Mouse (Mus musculus): ENCODE measurements at regions not wholly inside any gene's neighbourhood (a gene's known extent, or its start where the extent isn't known, plus 50 kb on each side); places are given as distances from the start of the nearest gene placed in this dataset.

DNA sequence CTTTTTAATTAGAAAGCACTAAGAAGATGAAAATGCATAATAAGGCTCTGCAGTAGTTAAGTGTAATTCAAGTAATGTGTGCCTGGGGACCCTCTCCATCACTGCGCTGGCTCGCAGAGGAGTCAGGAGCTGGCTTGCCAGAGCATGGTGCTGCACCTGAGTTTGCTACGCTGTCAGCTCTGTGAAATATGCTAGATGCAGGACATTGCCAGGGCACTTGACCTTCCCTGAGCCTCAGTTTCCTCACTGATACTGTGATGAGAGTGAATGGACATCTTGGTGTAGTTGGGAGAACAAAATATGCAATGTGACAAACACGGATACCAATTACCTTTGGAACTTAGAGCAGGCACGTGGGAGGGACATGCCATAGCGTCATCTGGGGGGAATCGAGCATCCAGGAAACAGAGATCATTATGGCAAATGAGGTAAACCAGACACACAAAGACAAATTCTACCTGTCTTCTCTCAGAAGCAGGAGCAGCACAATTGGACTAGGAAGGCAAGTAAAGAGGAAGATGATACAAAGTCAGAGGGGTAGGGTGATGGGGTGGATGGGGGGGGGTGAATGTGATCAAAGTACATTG is 133.6 kb upstream of the Slco3a1 start:
- no peak for DNase-seq (ENCODE audit: low spot score in 2 of 2)

DNA sequence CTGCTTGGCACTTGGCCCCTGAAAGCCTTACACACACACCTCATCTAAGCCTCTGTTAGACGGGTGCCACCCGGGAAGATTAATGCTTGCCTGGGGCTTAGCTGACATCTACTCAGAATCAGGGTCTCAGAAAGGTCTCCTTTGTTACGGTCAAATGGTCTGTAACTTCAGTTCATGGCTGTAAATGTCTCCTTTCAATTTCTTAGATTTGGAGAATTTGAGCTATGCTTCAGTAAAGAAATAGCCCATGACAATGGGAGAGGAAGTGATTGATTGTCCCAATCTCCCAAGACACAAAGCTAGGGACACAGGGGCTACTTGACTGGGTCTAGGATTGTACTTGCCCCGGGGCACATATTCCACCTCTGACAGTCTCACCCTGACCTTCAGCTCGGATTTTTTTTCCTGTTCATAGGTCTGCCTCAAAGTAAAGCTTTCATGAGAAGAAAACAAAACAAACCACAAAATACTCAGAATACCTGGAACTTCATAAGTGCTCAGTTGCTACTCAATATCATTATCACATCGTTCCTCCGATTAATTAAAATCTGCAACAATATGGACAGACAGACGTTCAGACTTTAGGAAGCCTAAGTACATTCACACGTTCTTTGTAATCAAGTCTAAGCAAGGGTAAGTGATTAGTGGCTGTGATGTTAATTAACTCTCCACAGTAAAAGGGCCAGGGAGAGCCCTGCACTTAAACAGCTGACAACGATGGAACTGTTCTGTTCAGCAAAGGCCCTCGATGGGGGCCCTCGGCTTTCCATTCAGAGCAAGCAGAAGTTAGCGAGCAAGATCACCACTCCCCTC is 132.9 kb upstream of the Slco3a1 start:
- no peak for DNase-seq (ENCODE audit: low spot score in 2 of 2)

DNA sequence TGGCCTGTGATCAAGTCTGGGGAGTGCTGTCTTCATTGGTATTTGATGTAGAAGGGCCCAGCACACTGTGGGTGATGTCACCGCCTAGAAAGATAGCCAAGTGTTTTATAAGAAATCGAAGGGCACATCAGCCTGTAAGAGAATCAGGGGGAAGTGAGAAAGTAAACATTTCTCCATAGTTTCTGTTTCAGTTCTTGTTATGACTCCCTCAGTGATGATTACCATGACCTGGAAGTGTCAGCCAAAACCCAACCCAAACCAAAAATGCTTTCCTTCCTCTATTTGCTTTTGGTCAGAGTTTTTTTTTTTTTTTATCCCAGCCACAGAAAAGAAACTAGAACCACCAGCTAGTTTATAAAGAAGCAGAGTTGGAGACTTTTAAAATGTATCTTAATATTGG is 129.4 kb upstream of the Slco3a1 start:
- peak; percentile 6 to 39 for DNase-seq (ENCODE audit: low spot score in 2 of 2)

DNA sequence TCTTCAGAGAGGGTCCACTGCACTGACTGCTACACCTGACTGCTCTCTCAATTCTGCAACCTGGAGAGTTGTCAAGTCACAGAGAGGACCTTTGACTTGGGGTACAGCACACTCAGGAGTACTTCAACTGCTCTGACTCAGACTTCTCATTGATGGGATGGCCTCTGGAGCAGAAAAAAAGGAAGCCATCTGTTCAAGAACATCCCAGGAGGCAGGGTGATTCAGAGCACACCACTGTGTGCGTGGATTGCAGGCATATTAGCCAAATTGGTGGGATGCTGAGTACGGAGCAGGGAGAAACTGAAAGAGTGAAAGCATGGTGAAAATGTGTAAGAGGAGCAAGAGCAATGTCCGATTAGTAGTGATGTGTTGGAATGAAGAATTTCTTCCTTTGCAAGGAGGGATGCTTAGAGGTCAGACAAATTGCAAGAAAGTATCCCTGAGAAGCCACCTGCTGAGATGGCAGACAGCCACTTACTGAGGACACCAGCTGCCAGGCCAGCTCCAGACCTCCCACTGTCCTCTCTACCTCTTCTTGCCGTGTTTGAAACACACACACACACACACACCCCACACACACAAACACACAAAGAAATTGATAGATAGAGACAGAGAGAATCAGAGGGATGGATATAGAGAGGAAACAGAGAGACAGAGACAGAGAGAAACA is 119.2 kb upstream of the Slco3a1 start:
- DNase-seq (ENCODE audit: low spot score in 2 of 2), result no peak

DNA sequence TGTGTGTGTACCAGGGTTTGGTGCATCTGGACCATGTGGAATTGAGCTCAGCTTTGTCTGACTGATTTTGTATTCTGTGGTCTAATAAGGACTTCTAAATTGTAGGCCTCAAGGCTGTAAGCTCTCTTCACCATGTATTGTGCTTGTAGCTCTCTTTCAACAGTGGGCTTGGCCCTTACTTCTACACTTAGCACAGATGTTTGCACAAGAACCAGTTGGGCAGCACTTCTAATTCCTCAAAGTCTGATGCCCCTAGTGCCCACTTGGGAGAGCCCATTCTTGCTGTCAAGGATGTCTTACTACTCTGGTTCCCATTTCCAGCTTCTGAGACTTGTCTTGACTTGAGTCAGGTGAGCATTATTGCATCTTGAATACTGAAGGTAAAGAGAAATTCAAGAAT is 114.5 kb upstream of the Slco3a1 start:
- DNase-seq (ENCODE audit: low spot score in 2 of 2), result no peak

DNA sequence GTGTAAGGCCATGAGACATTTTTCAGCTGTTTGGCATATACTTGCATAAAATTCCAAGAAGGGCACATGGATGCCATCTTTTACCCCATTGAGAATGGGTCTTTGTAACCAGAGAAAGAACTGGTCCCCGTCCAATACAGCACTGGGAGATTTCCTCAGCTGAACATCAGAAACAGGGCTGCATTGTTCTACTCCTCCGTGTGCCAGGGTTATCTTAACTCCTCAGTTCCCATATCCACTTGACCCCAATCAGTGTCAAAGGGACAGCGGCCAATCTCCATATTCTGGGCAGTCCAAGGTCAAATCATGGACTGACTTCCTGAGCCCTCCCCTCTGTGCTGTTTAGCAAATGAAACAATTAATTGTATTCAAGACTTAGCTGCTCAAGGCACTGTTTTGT is 112.5 kb upstream of the Slco3a1 start:
- peak in 1 of 2 experiments; percentile 3 for DNase-seq (ENCODE audit: low spot score in 2 of 2)

DNA sequence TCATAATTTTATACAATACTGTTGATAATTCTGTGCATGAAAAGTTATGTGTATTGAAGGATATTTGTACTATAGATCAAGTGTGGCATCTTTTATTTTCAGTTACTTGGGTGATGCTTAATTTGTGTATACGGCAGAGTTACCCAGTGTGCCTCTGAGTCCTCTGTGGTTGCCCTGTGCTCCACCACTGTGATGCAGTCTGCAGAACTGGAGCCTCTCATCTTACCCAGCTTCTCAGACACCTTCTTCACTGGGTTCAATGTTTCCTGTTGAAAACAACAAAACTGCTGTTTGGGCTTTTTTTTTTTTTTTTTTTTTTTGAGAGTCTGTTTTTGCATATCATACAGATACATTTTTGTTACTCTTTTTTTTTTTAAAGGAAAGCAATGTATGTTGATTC is 109.2 kb upstream of the Slco3a1 start:
- DNase-seq (ENCODE audit: low spot score in 2 of 2), result no peak

DNA sequence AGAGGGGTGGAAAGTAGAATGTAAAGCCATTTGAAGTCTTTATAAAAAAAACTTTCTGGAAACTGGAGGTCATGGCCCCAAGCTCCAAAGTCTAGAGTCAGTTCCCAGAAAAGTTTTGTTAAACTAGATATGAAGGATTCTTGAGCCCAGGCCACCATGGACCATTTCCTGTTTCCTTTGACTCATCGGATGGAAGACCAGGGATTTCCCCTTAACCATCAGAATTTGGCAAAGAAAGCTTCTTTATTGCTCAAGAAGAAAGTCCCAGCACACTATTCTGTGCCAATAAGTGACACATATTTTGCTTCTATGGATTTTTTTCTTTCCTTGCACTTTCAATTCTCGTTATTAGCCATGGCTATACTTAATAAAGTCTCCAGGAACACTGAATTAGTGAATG is 92.7 kb upstream of the Slco3a1 start:
- peak in 1 of 2 experiments; percentile 4 for DNase-seq (ENCODE audit: low spot score in 2 of 2)

DNA sequence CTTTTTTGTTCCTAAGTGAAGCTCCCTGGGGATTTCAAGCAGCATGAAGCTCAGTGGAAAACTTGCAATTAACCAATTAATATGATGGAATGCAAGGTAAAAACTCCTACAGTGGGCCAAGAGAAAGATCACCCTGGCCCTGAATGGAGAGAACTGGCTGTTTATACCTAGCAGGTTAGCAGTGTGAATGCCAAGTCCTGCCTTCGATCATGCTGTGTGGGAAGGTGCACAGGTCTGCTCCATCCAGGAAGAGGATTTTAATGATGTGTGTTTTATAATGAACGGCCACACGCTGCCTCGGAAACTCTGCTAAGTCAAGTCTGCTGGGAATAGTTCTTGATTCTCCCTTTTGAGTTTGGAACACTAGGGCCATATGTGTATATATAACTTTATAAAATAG is 85.6 kb upstream of the Slco3a1 start:
- no peak for DNase-seq (ENCODE audit: low spot score in 2 of 2)

DNA sequence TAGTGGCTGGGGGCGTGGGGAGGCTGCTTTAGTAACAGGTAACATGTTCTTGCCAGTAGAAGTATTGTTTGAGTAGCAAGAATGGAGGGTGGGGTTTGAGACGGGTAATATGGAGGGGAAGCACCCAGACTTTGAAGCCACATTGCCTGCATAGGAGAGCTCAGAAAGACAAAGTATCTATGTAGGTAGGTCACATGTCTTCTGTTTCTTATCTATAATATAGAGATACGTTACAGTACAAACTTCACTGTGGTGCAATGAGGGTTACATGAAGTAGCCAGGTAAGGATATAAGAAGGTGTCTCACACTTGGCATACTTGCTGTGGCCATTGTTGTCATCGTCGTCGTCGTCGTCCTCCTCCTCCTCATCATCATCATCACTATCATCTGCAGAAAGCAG is 77.6 kb upstream of the Slco3a1 start:
- no peak for DNase-seq (ENCODE audit: low spot score in 2 of 2)

DNA sequence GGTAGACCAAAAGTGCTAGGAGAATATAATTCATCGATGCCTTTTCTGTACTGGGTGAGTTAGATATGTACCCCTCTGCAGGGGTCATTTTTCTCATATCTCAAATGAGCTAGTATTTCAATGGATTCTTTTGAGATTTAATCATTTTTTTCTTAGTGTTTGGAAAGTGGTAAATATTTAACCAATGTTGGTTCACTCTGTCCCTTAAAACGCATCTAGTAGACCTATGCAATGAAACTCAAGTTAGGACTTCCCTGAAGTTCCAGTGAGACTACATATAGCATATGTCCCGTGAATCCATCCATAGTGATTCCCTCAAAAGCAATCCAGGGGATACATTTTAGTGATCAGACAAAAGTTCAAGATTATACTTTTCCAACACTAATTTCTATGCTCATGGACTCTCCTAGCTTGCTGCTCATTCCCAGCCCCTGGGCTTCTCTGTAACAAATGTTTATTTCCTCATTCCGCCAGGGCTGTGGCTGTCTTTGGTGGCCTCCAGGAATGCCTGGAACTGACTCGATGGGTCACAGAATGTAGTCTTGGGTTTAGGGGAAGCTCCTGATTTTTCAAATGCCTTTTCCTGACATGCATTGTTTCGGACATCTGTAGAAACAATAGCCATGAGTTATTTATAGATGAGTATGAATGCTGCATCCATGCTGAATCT is 74.4 kb upstream of the Slco3a1 start:
- no peak for DNase-seq (ENCODE audit: low spot score in 2 of 2)

Measured in spleen, postnatal 36 days (tissue).